18 mouse cellular contexts compared by ENCODE assay signal in genomic region chr17:84753489-84753888, GRCm38 (mm10).
"Had no signal": no experiment of that assay in that cellular context is flagged by ENCODE, and none has a peak within 500 bp of the region (broad histone marks: within the 10 kb centered on the region; RNA-seq: fewer than 3 reads in every experiment).

No protein-coding gene starts in this region.

- H3K36me3 ChIP-seq: midbrain, embryonic 15.5 days had no signal

- H3K9me3 ChIP-seq: limb, embryonic 12.5 days; limb, embryonic 15.5 days; midbrain, embryonic 15.5 days had no signal

- H3K27me3 ChIP-seq: limb, embryonic 12.5 days; limb, embryonic 15.5 days; midbrain, embryonic 15.5 days had no signal

- H3K4me2 ChIP-seq: limb, embryonic 12.5 days; limb, embryonic 15.5 days; liver, embryonic 11.5 days; lung, embryonic 14.5 days; midbrain, embryonic 15.5 days had no signal

- DNase-seq: kidney, adult 2 months; kidney, postnatal 25 days; layer of hippocampus, adult 9-11 months; left cerebral cortex, postnatal 4 days; liver, postnatal 0 days; lung, embryonic 14.5 days; thymus, adult 18-20 months; thymus, postnatal 4 days had no signal

- ATAC-seq: liver, postnatal 0 days; lung, postnatal 0 days; midbrain, embryonic 15.5 days had no signal

- H3K4me1 ChIP-seq: limb, embryonic 12.5 days; limb, embryonic 15.5 days had no signal

- H3K4me3 ChIP-seq: layer of hippocampus, adult 2 months; limb, embryonic 12.5 days; limb, embryonic 15.5 days; midbrain, embryonic 15.5 days; myocyte had no signal

- H3K27ac ChIP-seq: kidney, postnatal 0 days; layer of hippocampus, adult 2 months; limb, embryonic 12.5 days; limb, embryonic 15.5 days; liver, embryonic 14.5 days; macrophage; midbrain, embryonic 15.5 days had no signal

- H3K9ac ChIP-seq: limb, embryonic 12.5 days; limb, embryonic 15.5 days; liver, embryonic 14.5 days; liver, postnatal 0 days; lung, embryonic 14.5 days; midbrain, embryonic 15.5 days had no signal
